Mouse (Mus musculus) ES-Bruce4 (cell line): Measurements from ENCODE around the gene 4933407L21Rik. TPM values are rescaled to one million over a fixed set of nuclear protein-coding genes. Genes with fewer than 3 reads are reported as not detected.

Experiments used
- H3K27ac ChIP-seq: 2 replicates; pipeline ENCODE4 v1.5.1; 2012; ENCODE audit warnings: low read length, inconsistent platforms; ENCODE audit not compliant: insufficient read depth
- H3K27me3 ChIP-seq: 2 replicates; pipeline ENCODE4 v1.6.1; 2012; ENCODE audit warnings: mild to moderate bottlenecking, low read length, inconsistent platforms; ENCODE audit not compliant: control insufficient read depth, poor library complexity, insufficient read depth, severe bottlenecking
- H3K36me3 ChIP-seq: 2 replicates; pipeline ENCODE4 v1.6.1; 2012; ENCODE audit warnings: inconsistent platforms, mild to moderate bottlenecking, low read length, moderate library complexity; ENCODE audit not compliant: control insufficient read depth, poor library complexity, insufficient read depth, severe bottlenecking
- H3K4me1 ChIP-seq: one replicate; pipeline ENCODE4 v1.8.1; 2011; ENCODE audit warnings: low read length; ENCODE audit not compliant: control insufficient read depth, insufficient read depth
- H3K4me3 ChIP-seq: 2 replicates; pipeline ENCODE4 v1.5.1; 2011; ENCODE audit warnings: low read depth, mild to moderate bottlenecking, low read length
- H3K9ac ChIP-seq: 2 replicates; pipeline ENCODE4 v1.6.1; 2012; ENCODE audit warnings: low read depth, mild to moderate bottlenecking, inconsistent platforms; ENCODE audit not compliant: poor library complexity, severe bottlenecking
- H3K9me3 ChIP-seq: replicated peaks from 2 replicates; pipeline ENCODE4 v1.6.1; 2012; ENCODE audit warnings: mild to moderate bottlenecking, low read length, inconsistent platforms; ENCODE audit not compliant: control insufficient read depth, poor library complexity, insufficient read depth, severe bottlenecking
- CTCF ChIP-seq: IDR thresholded peaks from one replicate; pipeline ENCODE4 v1.8.1; 2011; ENCODE audit warnings: low read depth, low read length
- EP300 ChIP-seq: IDR thresholded peaks from 2 replicates; pipeline ENCODE4 v1.6.1; 2011; ENCODE audit warnings: low read depth, low read length; ENCODE audit not compliant: insufficient read depth
- POLR2A ChIP-seq: IDR thresholded peaks from one replicate; pipeline ENCODE4 v1.8.1; 2011; ENCODE audit warnings: low read length; ENCODE audit not compliant: insufficient read depth
- polyA plus RNA-seq: library from polyadenylated mRNA; stranded (reverse); fragments of >200 nt; gene quantifications from 2 replicates; pipeline ENCODE4 v1.2.4, GENCODE M21; 2011; ENCODE audit warnings: low read depth; ENCODE audit not compliant: missing spikeins, insufficient read depth, insufficient read length

4933407L21Rik gene
- polyA plus RNA-seq, 1 experiment: not detected

- H3K36me3 ChIP-seq: no peaks in the 10 kb centered on the region
- no peak overlapping the region for H3K27ac ChIP-seq
- H3K4me3 ChIP-seq: no peak overlapping the region
- H3K4me1 ChIP-seq: no peaks in the 10 kb centered on the region
- no peaks in the 10 kb centered on the region for H3K27me3 ChIP-seq
- no peak for TF ChIP-seq EP300
- no peak for TF ChIP-seq POLR2A
- TF ChIP-seq CTCF: no peak
- no peaks in the 10 kb centered on the region for H3K9me3 ChIP-seq
- H3K9ac ChIP-seq: no peak overlapping the region
Observed at GRCm38 (mm10) chr1:85971070-85971469, 42.8 kb downstream of the 4933407L21Rik start.

GRCm38 (mm10) chr1:85972341-85972740 lies 44.1 kb downstream of the 4933407L21Rik start:
- TF ChIP-seq POLR2A (no peak), EP300 (no peak), CTCF (no peak)
- H3K9ac ChIP-seq: no peak overlapping the region
- H3K9me3 ChIP-seq: no peaks in the 10 kb centered on the region
- no peaks in the 10 kb centered on the region for H3K36me3 ChIP-seq
- no peaks in the 10 kb centered on the region for H3K4me1 ChIP-seq
- H3K4me3 ChIP-seq: no peak overlapping the region
- H3K27ac ChIP-seq: no peak overlapping the region
- H3K27me3 ChIP-seq: no peaks in the 10 kb centered on the region

- H3K36me3 ChIP-seq: no peaks in the 10 kb centered on the region
- TF ChIP-seq POLR2A: no peak
- TF ChIP-seq EP300: no peak
- no peak for TF ChIP-seq CTCF
- no peaks in the 10 kb centered on the region for H3K27me3 ChIP-seq
Observed at GRCm38 (mm10) chr1:85973468-85973877, 45.2 kb downstream of the 4933407L21Rik start.

GRCm38 (mm10) chr1:85977709-85978108 lies 49.4 kb downstream of the 4933407L21Rik start:
- no peak overlapping the region for H3K4me3 ChIP-seq
- no peaks in the 10 kb centered on the region for H3K4me1 ChIP-seq
- H3K27ac ChIP-seq: no peak overlapping the region
- H3K9me3 ChIP-seq: no peaks in the 10 kb centered on the region
- H3K9ac ChIP-seq: no peak overlapping the region
- no peaks in the 10 kb centered on the region for H3K27me3 ChIP-seq
- TF ChIP-seq POLR2A (no peak), EP300 (no peak), CTCF (no peak)
- no peaks in the 10 kb centered on the region for H3K36me3 ChIP-seq

More at GRCm38 (mm10) chr1:85973468-85973877, 45.2 kb downstream of the 4933407L21Rik start:
- Histone ChIP-seq H3K4me3 (no peak overlapping the region), H3K4me1 (no peaks in the 10 kb centered on the region), H3K9ac (no peak overlapping the region), H3K9me3 (no peaks in the 10 kb centered on the region), H3K27ac (no peak overlapping the region)

GRCm38 (mm10) chr1:85981738-85982357 lies 53.6 kb downstream of the 4933407L21Rik start:
- no peak overlapping the region for H3K9ac ChIP-seq
- H3K9me3 ChIP-seq: no peaks in the 10 kb centered on the region
- H3K27me3 ChIP-seq: no peaks in the 10 kb centered on the region
- H3K36me3 ChIP-seq: no peaks in the 10 kb centered on the region
- TF ChIP-seq EP300 (no peak), POLR2A (no peak), CTCF (no peak)
- no peaks in the 10 kb centered on the region for H3K4me1 ChIP-seq
- H3K27ac ChIP-seq: no peak overlapping the region
- H3K4me3 ChIP-seq: no peak overlapping the region

GRCm38 (mm10) chr1:85985784-85986183 lies 57.5 kb downstream of the 4933407L21Rik start:
- Histone ChIP-seq H3K27ac (no peak overlapping the region), H3K36me3 (no peaks in the 10 kb centered on the region), H3K4me3 (no peak overlapping the region), H3K9me3 (no peaks in the 10 kb centered on the region), H3K9ac (no peak overlapping the region), H3K4me1 (no peaks in the 10 kb centered on the region), H3K27me3 (no peaks in the 10 kb centered on the region)
- no peak for TF ChIP-seq EP300
- TF ChIP-seq CTCF: no peak
- TF ChIP-seq POLR2A: no peak
